Mouse (Mus musculus): ENCODE results near the gene Gm4871.
"Not testable (repeated sequence)": the region's sequence is repeated elsewhere in the genome, so short reads cannot be mapped to it uniquely, and the experiment has no call there.

DNA sequence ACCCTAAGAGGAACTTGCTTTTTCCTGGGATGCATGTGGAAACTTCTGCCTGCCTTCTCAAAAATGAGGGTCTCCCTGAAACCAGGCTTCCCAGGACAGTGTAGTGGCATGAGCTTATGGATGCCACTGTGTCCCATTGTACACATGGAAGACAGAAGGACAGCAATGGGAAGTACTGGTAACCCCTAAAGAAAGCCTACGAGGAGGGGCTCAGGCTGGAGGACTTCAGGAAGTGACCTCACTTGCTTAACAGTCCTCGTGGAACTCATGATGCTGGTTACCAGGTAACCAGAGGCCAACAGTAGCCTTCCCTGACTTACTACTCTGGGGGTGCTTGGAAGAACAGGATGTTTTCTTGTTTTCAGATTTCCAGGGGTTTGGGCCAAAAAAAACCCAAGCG, 10.1 kb upstream of the Gm4871 start, which contains the start of gene 1700018F24Rik:
- TF ChIP-seq POLR2A (IDR thresholded peaks at IDR 0.05; ENCODE audit: borderline replicate concordance, control insufficient read depth, low read depth, low read length); CTCF (IDR thresholded peaks at IDR 0.05; ENCODE audit: control insufficient read depth, insufficient read depth, low read length): not testable (repeated sequence)

Measured in bone marrow, adult 2 months (tissue).